Mouse (Mus musculus) hindbrain, embryonic 14.5 days (tissue): ENCODE measurements around the gene Fgfr2. TPM values are rescaled to one million over a fixed set of nuclear protein-coding genes. Genes with fewer than 3 reads are reported as not detected.

Experiments used
- ATAC-seq: fragments of 200-750 bp; cut with Nextera tagmentation; 2 replicates; pipeline ENCODE4 v1.8.0; 2017; ENCODE audit warnings: moderate number of reproducible peaks, mild to moderate bottlenecking, moderate TSS enrichment, moderate library complexity; ENCODE audit not compliant: low FRiP score
- DNase-seq: peaks from one replicate; pipeline ENCODE4 v3.0.0-alpha.2; 2015; ENCODE audit warnings: low spot score
- H3K27ac ChIP-seq: fragments of 300-500 bp; sonication (generic); 2 replicates; pipeline ENCODE4 v1.5.1; 2014; ENCODE audit warnings: mild to moderate bottlenecking, moderate library complexity
- H3K27me3 ChIP-seq: fragments of 300-500 bp; sonication (generic); 2 replicates; pipeline ENCODE4 v1.6.1; 2014; ENCODE audit warnings: mild to moderate bottlenecking, low read length, mixed read lengths; ENCODE audit not compliant: control insufficient read depth, insufficient read depth
- H3K36me3 ChIP-seq: fragments of 300-500 bp; sonication (generic); replicated peaks from 2 replicates; pipeline ENCODE4 v1.6.1; 2014; ENCODE audit not compliant: control insufficient read depth, insufficient read depth
- H3K4me1 ChIP-seq: fragments of 300-500 bp; sonication (generic); replicated peaks from 2 replicates; pipeline ENCODE4 v1.6.1; 2014; ENCODE audit warnings: antibody characterized with exemption, low read length, mixed read lengths; ENCODE audit not compliant: control insufficient read depth, insufficient read depth
- H3K4me2 ChIP-seq: fragments of 300-500 bp; sonication (generic); replicated peaks from 2 replicates; pipeline ENCODE4 v1.6.1; 2014; ENCODE audit warnings: mild to moderate bottlenecking, moderate library complexity
- H3K4me3 ChIP-seq: fragments of 300-500 bp; sonication (generic); replicated peaks from 2 replicates; pipeline ENCODE4 v1.5.1; 2014; ENCODE audit warnings: mild to moderate bottlenecking, low read length
- H3K9ac ChIP-seq: fragments of 300-500 bp; sonication (generic); 2 replicates; pipeline ENCODE4 v1.6.1; 2014
- H3K9me3 ChIP-seq: fragments of 300-500 bp; sonication (generic); 2 replicates; pipeline ENCODE4 v1.6.1; 2016; ENCODE audit warnings: low read length; ENCODE audit not compliant: control insufficient read depth
- WGBS: fragments of 180-500 bp; shearing (Covaris S2); extraction: QIAGEN DNeasy Blood & Tissue Kit; methylation state at CpG from one replicate; pipeline ENCODE4 v1.1.7; 2014; 5-methylcytosine and 5-hydroxymethylcytosine counted together
- polyA plus RNA-seq: library from polyadenylated mRNA; unstranded; fragments of >200 nt; fragmentation: Nextera tagmentation; extraction: Ambion mirVana; gene quantifications from 2 replicates; pipeline ENCODE4 v1.2.1, GENCODE M21; 2014

Gene Fgfr2
- polyA plus RNA-seq, 1 experiment from 2014 or later: 43.5 TPM

GRCm38 (mm10) chr7:132933331-132933730, 189.8 kb downstream of the Fgfr2 start:
- WGBS: 86% methylated on average over 1 of the region's 1 CpGs
- no peak for ATAC-seq
- Histone ChIP-seq H3K27me3 (no peaks in the 10 kb centered on the region), H3K4me1 (peaks cover 23% of the 10 kb centered on the region), H3K9me3 (no peaks in the 10 kb centered on the region), H3K4me3 (no peak overlapping the region), H3K4me2 (no peak overlapping the region), H3K36me3 (no peaks in the 10 kb centered on the region), H3K27ac (no peak overlapping the region), H3K9ac (no peak overlapping the region)
- no peak for DNase-seq

GRCm38 (mm10) chr7:132931560-132932351, 191.4 kb downstream of the Fgfr2 start:
- Histone ChIP-seq H3K4me1 (peaks cover 23% of the 10 kb centered on the region), H3K27me3 (no peaks in the 10 kb centered on the region), H3K9me3 (no peaks in the 10 kb centered on the region), H3K4me3 (peak overlapping the region; percentile 62), H3K36me3 (no peaks in the 10 kb centered on the region), H3K9ac (peak overlapping the region; percentile 92), H3K4me2 (peak overlapping the region; percentile 77), H3K27ac (peak overlapping the region; percentile 98)
- DNase-seq: peak; percentile 26
- no peak for ATAC-seq
- under 1% methylated on average over 49 of the region's 55 CpGs for WGBS

- H3K4me3 ChIP-seq: peak within 1 kb of the TSS; percentile 62
- H3K36me3 ChIP-seq: no peaks in the 10 kb centered on the region
- peak within 1 kb of the TSS; percentile 98 for H3K27ac ChIP-seq
- peaks cover 23% of the 10 kb centered on the region for H3K4me1 ChIP-seq
- H3K9ac ChIP-seq: peak within 1 kb of the TSS; percentile 92
- peak; percentile 100 for ATAC-seq
- peak; percentile 98 for DNase-seq
- no peaks in the 10 kb centered on the region for H3K27me3 ChIP-seq
- peak within 1 kb of the TSS; percentile 77 for H3K4me2 ChIP-seq
- no peaks in the 10 kb centered on the region for H3K9me3 ChIP-seq
- whole genome bisulfite sequencing: under 1% methylated on average over 69 of the region's 93 CpGs
Measured at GRCm38 (mm10) chr7:132930850-132931559, 192.1 kb downstream of the Fgfr2 start, which contains the start of gene Zranb1. TSS of gene Zranb1 (plus strand) at chr7:132931142.

GRCm38 (mm10) chr7:132930055-132930454, 193.1 kb downstream of the Fgfr2 start:
- Histone ChIP-seq H3K27me3 (no peaks in the 10 kb centered on the region), H3K36me3 (no peaks in the 10 kb centered on the region), H3K4me1 (peaks cover 23% of the 10 kb centered on the region), H3K27ac (no peak overlapping the region), H3K4me3 (peak overlapping the region; percentile 62), H3K9ac (peak overlapping the region; percentile 92), H3K4me2 (peak overlapping the region; percentile 66), H3K9me3 (no peaks in the 10 kb centered on the region)
- DNase-seq (no peak), ATAC-seq (no peak)
- 82% methylated on average over 5 of the region's 5 CpGs for WGBS

GRCm38 (mm10) chr7:132927201-132927600, 195.9 kb downstream of the Fgfr2 start:
- no peaks in the 10 kb centered on the region for H3K36me3 ChIP-seq
- no peak overlapping the region for H3K4me2 ChIP-seq
- no peak overlapping the region for H3K4me3 ChIP-seq
- DNase-seq: no peak
- H3K4me1 ChIP-seq: peaks cover 8% of the 10 kb centered on the region
- H3K27me3 ChIP-seq: no peaks in the 10 kb centered on the region
- no peak overlapping the region for H3K27ac ChIP-seq
- no peak overlapping the region for H3K9ac ChIP-seq
- WGBS: 68% methylated on average over 3 of the region's 3 CpGs
- no peaks in the 10 kb centered on the region for H3K9me3 ChIP-seq
- no peak for ATAC-seq

GRCm38 (mm10) chr7:132925227-132925626, 197.9 kb downstream of the Fgfr2 start:
- no peaks in the 10 kb centered on the region for H3K9me3 ChIP-seq
- 0 out of 2 replicates have a peak, but pooled peaks cover 3% of the 10 kb centered on the region for H3K4me1 ChIP-seq
- DNase-seq: no peak
- no peak overlapping the region for H3K27ac ChIP-seq
- no peak overlapping the region for H3K4me2 ChIP-seq
- no peaks in the 10 kb centered on the region for H3K27me3 ChIP-seq
- no peak for ATAC-seq
- H3K4me3 ChIP-seq: no peak overlapping the region
- H3K9ac ChIP-seq: no peak overlapping the region
- 87% methylated on average over 2 of the region's 2 CpGs for WGBS
- no peaks in the 10 kb centered on the region for H3K36me3 ChIP-seq

- Histone ChIP-seq H3K9me3 (no peaks in the 10 kb centered on the region), H3K4me2 (no peak overlapping the region), H3K4me1 (no peaks in the 10 kb centered on the region), H3K27me3 (no peaks in the 10 kb centered on the region), H3K36me3 (no peaks in the 10 kb centered on the region), H3K9ac (no peak overlapping the region), H3K4me3 (no peak overlapping the region), H3K27ac (no peak overlapping the region)
- 56% methylated on average over 3 of the region's 3 CpGs for WGBS
- DNase-seq (no peak), ATAC-seq (no peak)
Measured at GRCm38 (mm10) chr7:132921971-132922370, 201.2 kb downstream of the Fgfr2 start.

GRCm38 (mm10) chr7:132903796-132904195, 219.4 kb downstream of the Fgfr2 start:
- no peaks in the 10 kb centered on the region for H3K4me1 ChIP-seq
- H3K4me2 ChIP-seq: no peak overlapping the region
- no peak overlapping the region for H3K9ac ChIP-seq
- no peaks in the 10 kb centered on the region for H3K27me3 ChIP-seq
- H3K9me3 ChIP-seq: no peaks in the 10 kb centered on the region
- no peak overlapping the region for H3K4me3 ChIP-seq
- ATAC-seq: no peak
- H3K27ac ChIP-seq: no peak overlapping the region
- DNase-seq: no peak
- no peaks in the 10 kb centered on the region for H3K36me3 ChIP-seq
- 87% methylated on average over 3 of the region's 3 CpGs for WGBS

- WGBS: 50% methylated on average over 2 of the region's 2 CpGs
- DNase-seq: no peak
- H3K27me3 ChIP-seq: no peaks in the 10 kb centered on the region
- H3K4me2 ChIP-seq: no peak overlapping the region
- H3K4me3 ChIP-seq: no peak overlapping the region
- no peaks in the 10 kb centered on the region for H3K4me1 ChIP-seq
- H3K9ac ChIP-seq: no peak overlapping the region
- no peak overlapping the region for H3K27ac ChIP-seq
- ATAC-seq: no peak
- no peaks in the 10 kb centered on the region for H3K36me3 ChIP-seq
- H3K9me3 ChIP-seq: no peaks in the 10 kb centered on the region
Measured at GRCm38 (mm10) chr7:132900826-132901531, 222.2 kb downstream of the Fgfr2 start.
